Mouse (Mus musculus): ENCODE results near the gene Fignl2.

DNA sequence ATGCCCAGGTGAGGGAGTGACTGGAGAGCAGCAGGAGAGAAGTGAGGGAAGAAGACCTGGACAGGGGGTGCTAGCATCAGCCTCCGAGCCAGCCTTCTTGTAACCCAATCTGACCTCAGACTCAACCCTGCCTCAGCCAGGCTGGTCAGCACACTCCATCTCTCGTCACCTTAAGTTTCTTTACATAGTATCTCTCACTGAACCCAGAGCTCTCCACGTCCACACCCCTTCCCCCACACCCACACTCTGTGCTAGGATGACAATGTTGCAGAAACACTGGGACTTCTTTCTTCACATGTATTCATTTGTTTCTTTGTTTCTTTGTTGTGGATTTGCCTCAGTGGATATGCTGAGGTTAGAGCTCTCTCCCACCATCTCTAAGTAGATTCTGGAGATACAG is 22.6 kb upstream of the Fignl2 start:
- TF ChIP-seq CTCF (IDR thresholded peaks at IDR 0.05; ENCODE audit: control insufficient read depth, insufficient read depth, insufficient read length) (no peak), FOSL1 (IDR thresholded peaks at IDR 0.05; ENCODE audit: insufficient read depth, low read length, poor library complexity, severe bottlenecking) (no peak), MYOD1 (IDR thresholded peaks at IDR 0.05; ENCODE audit: control insufficient read depth, insufficient read length, low read depth) (no peak), MAX (IDR thresholded peaks at IDR 0.05) (no peak)
